Mouse (Mus musculus) cerebellum, adult 11-12 months (tissue): ENCODE measurements at regions not wholly inside any gene's neighbourhood (a gene's known extent, or its start where the extent isn't known, plus 50 kb on each side); places are given as distances from the start of the nearest gene placed in this dataset.
"Not testable (repeated sequence)": the region's sequence is repeated elsewhere in the genome, so short reads cannot be mapped to it uniquely, and the experiment has no call there.

Source experiments
- DNase-seq: peaks from one replicate; pipeline ENCODE4 v3.0.0; 2022

DNA sequence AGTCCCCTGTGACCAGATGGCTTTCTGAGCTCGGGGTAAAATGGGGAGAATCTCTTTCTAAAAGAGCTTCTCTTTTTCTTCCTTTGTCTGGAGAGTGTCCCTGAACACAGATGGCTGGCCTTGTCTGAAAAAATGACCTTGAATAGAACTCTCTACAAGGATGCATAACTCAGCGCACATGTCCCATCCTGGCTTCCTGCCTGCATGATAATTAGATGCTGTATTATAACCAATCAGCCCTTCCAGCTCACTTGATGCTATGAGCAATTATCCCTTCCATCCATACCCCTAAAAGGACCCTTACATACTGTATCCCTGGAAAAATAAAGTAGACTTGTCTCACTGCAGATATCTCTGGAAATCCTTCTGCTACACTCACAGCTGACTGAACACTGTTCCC is 199.7 kb upstream of the Slc7a11 start:
- no peak for DNase-seq

DNA sequence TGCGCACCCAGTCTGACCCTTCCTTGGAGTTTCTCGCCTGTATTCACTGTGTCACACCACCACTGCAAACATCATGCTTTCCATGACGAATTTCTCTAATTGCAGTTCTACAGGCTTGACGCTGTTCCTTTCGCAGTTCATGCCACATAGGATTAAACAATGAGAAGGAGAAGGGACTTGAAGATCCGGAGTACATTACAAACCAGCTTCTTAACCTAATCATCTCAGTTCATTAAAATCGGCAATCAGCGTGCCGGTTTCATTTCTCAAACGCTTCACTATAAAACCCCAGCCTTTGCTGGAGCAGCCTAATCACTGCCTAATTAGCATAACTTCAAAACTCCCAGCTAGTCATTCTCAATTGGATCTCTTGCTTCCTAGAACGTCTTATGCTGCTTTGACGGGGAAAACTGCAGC is 196.5 kb upstream of the Slc7a11 start:
- DNase-seq, result no peak

DNA sequence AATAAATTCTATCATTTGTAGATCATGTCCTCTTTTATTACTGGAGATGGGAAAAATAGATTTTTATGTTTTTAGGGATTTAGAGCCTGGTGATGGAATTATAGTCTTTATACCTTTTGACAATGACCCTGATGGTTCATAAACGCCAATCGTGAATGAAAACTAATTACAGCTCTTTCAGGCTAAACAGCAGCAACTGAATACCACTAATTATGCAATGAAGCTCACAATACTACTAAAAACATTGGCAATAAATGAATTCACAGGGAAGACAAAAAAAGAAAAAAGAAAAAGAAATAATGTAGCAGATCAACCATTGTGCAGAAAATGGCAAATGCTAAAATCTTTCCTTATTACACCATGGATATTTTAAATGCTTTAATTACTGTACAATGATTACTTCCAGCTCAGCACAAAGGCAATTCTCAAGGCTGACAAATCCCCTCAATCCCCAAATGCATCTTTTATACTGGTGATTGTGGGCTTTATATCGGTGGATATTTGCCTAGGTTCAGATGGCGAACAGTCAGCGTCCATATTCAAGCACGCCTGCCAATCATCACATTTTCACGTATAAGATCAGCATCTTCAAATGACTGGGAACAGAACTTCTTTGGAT is 191.2 kb upstream of the Slc7a11 start:
- no peak for DNase-seq

DNA sequence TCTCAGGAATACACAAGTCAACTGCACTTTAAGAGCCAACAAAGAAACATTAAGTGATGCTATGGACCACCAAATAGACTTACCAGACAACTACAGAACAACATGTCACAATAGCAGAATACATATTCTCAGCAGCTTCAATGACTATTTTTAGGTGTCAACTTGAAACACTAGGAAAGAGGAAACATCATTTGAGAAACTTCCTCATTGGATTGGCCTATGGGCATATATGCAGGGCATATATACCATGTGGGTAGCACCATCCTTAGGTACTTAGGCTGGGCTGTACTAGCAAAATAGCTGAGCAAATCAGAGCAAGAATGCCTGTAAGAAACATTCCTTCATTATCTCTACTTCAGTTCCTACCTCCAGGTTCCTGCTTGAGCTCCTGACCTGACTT is 187.9 kb upstream of the Slc7a11 start:
- DNase-seq, result no peak

DNA sequence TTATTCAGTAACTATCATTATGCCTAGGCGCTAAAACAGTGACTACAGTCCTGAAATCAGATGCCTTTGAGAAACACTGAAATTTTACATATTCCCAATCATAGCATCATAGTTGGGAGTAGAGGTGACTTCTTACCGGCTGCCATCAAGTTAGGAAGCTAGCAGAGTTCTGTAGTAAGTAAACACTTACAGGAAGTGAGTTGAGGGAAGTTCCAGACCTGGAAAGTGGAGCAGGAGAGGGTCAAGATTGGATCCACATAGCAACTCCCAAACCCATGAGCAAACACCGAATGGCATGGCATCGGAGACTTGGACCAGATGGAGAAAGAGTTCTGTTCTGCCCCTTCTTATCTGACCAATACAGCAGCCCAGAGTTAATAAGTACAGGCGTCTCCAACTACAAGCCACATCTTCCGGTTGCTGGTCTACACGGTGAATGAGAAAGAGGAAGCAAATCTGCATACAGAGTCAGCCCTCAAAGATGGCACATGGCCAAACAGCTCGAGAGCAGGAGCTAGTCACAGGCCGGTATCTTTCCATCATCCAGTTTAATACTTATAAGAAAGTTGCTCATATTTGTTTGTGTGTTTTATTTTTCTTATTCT is 184.8 kb upstream of the Slc7a11 start:
- no peak for DNase-seq

DNA sequence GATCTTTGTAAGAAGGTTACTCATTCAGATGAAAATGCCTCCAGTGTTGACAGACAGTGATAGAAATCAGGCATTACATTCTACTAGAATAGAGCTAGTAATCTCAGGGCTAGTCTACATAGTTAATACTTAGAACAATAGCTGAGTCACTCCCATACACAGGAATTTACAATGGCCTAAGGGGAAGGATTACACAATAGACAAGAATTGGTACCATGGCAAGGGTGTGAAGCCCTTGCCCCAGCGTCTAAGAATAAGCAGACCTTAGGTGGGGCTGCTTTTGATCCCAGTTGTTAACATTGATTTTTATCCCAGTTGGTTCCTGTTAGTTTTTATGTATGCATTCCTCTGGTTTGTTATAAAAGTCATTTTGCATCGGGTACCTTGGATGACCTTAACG is 177.8 kb upstream of the Slc7a11 start:
- DNase-seq, result not testable (repeated sequence)

DNA sequence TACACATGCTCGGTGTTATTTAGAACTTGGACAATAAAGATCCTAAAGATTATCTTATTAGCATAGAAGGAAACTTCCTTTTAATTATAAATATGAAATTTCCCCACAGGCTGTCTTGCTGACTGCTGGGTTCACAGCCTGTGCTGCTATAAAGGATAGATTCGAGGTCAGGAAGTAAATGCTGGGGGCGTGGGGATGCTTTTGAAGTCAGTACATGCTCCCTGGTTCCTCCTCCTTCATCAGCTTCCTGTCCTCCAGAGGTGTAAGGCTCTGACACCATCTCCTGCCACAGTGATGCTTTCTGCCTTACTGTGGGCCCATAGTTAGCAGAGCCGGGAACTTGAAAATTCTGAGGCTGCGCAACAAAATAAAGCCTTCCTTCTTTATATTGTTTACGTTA is 175.6 kb upstream of the Slc7a11 start:
- no peak for DNase-seq

DNA sequence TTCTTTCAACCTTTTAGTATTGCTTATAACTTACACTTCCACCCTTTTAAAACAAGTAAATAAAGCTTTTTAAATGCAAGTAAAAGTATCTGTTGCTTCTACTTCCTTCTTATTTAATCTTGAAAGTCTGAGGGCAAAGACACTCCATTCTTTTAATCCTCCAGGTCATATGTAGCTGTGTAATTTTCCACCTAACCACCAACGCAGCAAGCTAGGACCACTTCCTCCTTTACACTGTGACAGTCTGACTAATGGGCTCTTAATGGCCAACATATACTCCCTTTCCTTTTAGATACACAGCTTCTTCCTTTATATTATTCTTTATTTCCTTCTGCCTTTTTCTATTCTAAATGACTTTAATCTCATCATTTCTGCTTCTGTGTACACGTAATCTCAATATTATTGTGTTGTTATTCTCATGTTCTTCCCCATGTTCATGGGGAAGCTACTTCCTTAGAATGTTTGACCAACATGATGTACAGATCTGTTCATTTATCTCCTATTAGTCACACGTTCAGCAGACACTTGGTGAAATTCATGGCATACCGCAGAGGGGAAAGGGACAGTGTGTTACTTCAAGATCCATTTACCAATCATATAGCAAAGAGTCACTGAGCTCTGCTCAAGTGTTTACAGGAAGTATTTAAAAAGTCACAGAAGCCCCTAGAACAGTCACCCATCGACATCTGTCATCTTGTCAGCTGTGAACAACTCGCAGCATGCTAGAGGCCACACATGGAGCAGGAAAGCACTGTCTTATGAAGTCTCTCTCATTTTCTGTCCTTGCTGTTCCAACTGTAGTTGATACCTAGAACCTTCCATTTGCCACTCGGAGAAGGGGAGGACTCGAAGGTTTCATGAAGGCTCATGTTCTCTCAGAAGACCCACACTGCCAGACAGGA is 172.2 kb upstream of the Slc7a11 start:
- no peak for DNase-seq

DNA sequence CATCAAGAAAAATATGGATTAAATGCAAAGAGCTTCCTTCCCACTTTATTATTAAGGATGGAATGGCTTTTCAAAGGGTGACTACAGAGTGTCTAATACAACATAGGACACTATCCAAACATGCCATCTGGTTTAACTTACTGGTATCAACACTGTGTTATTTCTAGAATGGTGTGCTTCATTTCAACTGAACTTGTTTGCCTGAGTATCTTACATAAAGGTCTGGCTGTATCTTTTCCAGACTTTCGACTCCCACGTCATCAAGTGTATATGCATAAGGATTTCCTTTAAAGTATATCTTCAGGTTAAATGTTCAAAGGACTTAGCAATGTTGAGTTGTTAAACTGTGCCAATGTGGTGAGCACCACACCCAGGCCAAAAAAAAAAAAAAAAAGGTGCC is 169.6 kb upstream of the Slc7a11 start:
- DNase-seq, result no peak

DNA sequence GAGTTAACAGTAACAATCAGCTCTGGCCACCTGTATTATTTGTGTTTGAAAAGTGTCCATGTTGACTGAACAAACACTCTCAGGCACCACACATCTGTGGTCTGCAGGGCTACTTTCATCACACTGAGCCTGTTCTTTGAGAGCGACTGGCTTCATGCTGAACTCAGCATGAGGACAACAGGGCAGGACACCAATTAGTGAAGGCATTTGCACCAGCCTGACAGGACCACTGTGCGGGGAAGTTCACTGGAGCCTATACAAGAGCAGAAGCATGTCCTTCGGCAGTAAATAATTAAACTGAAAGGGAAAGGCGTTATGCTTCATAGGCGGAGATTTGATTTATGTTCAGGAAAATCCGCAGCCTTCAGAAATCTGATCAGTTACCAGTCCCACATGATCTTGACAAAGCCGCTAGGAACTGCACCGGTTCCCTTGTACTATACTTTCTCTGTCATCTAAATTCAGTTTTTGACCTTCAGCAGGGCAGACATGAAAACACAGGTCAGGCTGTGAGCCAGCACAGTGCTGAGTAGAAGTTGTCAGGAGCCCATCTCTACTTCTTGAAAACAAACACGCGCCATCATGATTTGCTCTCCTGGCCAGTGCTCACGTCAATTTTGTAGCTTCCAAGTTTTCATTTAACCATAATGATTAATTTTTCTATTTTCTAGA is 166.1 kb upstream of the Slc7a11 start:
- peak; percentile 15 for DNase-seq

DNA sequence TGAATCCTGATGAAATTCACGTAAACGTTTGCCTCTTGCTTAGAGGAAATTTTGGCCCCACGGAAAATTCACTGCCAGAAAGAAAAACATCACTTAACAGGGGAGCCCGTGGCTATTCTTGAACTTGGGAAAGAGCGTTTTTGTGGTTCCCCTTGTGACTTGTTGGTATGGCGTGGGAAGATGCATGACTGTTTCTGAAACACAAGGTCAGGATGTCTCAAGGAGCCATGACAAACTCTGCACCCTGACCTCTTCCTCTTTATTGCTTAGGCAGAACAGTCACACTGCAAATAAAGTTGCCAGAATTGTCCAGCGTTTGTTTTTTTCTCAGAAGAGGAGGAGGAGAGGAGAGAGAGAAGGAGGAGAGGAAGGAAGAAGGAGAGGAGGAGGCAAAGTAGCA is 164.3 kb upstream of the Slc7a11 start:
- no peak for DNase-seq

DNA sequence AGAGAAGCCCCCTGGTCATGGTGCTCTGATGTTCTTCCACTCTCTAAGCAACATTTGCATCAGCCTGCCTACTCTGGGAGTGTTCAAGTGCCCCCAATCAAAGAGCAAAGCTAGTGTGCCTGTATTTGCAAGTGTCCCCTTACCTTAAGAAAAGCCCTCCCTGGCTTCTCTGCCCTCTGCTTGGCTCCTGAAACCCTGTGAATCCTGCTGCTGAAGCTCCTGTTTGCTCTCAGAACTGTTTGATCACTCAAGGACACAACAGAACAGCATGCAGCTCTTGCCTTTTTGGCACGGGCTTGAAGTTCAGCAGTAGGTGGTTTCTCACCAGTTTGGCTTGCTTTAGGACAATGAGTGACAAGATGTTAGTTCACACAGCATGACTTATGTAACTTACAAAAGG is 163.6 kb upstream of the Slc7a11 start:
- peak; percentile 83 for DNase-seq

DNA sequence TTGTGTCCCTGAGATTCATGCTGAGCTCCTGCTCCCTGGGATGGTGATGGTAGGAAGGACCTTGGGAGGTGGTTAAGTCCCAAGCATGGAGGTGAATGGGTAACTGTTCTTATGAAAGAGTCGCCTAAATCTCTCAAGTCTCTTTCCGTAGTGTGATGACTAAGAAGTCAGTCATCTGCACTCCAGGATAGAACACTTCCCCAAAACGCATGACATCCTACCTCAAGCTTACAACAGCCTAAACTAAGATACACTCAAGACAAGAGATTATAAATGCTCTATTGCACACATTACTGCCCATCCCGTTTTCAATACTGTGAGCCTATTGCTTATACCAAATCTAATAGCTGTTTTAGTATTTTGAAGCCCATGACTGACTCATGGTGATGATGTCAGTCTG is 162.3 kb upstream of the Slc7a11 start:
- no peak for DNase-seq

DNA sequence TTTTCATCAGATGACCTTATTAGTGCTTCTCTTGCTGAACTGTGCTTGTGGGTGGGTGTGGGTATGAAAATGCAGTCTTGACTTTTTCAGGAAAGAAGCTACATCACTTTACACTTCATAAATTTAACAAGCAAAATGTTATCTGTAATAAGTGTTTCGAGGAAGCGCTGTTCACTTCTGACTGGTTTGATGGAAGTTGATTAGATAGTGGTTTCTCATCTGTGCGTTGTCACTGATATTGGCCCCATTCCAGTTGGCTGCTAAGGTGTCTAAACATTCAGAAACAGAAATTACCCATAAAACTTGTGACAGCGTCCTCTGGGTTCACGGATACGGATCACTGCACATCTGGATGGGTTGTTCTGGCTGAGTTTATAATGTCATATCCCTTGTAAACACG is 159.8 kb upstream of the Slc7a11 start:
- no peak for DNase-seq

DNA sequence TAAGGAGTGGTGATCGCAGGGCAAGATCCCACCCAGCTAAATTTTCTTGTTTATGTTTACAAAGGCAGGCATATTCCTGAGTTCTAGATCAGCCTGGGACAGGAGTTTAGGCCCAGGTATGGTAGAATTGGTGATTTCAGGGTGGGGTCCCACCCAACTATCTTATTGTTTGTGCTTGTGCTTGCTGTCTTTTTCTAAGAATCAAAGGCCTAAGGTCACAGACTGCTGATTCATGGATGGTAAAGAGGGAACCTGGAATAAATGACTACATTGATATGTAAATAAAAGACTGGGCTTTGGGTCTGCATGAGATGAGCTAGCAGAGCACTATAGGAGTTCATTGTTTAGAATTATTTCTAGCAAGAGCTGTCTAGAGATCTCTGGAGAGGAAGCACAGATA is 152.3 kb upstream of the Slc7a11 start:
- DNase-seq, result no peak

DNA sequence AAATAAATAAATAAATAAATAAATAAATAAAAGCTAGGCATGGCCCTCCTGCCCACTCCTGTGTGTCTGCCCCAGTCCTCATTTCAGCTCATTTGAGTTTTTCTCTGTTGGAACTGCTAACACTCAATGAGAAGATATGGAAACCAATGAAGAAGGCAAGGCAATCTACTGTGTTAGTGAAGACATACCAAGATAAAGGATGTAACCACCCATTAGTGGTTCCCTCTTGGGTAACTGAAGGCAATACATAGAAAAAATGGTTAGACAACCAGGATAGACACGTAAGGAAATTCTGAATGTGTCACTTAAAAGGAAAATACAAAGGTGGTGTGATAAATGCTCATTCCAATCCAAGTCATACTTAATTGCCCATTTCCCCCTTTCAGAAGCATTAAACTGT is 140.9 kb upstream of the Slc7a11 start:
- no peak for DNase-seq

DNA sequence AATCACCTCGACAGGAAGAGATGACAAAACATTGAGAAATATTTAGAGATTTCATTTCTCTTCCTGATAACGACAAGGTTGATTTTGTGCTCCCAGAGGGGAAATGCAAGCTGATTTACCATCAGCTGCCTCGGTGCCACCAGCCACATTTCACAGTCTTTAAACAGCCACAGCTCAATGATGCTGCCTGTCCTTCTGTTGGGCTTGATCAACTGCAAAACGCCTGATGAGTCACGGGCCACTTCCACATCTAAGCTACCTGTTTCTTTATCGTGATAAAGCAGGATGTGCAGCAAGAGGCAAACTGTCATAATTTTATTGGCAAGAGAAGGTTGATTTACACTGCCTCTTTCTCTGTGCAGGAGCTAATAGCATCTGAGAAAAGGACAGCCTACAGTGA is 140.1 kb upstream of the Slc7a11 start:
- no peak for DNase-seq

DNA sequence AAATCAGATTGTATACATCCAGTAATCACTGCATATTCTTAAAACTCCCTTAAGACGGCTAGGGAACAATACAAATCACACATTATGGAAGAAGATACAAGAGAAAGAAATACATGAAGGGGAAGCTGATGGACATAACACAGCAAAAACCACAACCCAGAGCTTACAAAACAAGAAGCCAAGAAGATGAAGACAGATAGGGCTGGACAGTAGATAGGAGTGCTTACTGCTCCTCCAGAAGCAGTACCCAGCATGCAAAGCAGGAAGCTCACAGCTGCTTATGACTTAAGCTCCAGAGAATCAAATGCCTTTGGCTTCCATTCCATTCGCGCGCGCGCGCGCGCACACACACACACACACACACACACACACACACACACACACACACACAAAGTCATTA is 131.0 kb upstream of the Slc7a11 start:
- no peak for DNase-seq

DNA sequence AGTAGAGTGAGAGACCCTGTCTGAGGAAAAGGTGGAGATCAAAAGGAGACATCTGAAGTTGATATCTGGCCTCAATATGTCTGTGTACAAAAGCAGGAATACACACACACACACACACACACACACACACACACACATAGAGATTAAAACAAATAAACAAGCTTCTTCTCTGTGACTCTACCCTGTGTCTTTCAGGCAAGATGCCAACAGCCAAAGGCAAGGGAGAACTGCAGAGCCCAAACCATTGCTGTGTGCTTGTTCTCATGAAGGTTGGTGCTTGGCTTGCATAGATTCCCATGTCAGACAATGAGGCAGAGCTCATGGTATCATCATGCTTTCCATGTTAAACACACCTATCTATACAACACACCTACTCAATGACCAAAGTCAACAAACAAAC is 126.6 kb upstream of the Slc7a11 start:
- no peak for DNase-seq

DNA sequence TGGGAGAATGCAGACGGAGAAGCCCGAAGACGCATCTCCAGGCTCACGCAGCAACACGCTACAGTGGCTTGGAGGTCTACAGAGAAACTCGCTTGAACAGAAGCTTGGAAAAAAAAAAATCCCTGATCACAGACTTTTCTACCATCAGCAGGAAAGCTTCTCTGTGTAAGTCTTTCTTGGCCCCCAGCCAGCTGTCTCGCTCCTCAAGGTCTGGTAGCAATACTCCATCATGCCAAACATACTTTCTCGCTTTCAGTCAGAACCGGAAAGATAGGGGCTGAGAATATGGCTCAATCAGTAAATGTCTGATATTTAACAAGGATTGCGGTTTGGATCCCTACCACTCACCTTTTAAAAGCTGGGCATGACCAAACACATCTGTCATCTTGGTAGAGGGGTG is 126.2 kb upstream of the Slc7a11 start:
- DNase-seq, result no peak

DNA sequence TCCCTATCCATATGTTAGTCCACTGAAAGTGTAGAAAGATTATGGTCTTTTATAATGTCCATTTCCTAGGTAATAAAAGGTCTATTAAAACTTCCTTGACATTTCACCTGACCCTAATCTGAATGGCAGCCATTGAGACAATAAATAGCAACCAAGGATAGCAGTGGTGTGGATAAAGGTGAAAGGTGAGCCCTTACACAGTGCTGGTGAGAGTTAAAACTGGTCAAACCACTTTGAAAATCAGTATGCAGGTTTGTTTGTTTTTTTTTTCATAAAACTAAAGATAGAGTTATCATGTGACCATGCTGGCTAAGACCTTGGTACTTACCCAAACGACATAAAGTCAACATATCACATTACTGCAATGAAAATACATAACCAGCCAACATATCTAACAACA is 110.7 kb upstream of the Slc7a11 start:
- no peak for DNase-seq

DNA sequence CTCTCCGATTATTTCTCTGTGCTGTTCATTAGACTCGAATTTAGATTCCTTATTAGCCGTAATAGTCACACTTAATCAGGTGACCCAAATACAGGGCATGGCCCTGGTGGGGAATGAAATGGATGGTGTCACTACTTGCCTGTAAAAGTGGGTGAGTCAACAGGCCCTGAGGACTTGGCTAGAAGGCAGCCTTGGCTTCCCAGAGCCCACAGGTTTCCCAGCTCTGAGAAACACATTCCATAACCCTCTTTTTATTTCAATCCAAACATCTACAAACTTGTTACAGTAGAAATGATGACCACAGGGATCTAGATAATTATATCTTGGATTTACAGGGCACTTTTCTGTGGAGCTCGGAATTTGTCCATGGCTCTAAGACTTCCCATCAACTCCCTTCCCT is 105.2 kb upstream of the Slc7a11 start:
- no peak for DNase-seq

DNA sequence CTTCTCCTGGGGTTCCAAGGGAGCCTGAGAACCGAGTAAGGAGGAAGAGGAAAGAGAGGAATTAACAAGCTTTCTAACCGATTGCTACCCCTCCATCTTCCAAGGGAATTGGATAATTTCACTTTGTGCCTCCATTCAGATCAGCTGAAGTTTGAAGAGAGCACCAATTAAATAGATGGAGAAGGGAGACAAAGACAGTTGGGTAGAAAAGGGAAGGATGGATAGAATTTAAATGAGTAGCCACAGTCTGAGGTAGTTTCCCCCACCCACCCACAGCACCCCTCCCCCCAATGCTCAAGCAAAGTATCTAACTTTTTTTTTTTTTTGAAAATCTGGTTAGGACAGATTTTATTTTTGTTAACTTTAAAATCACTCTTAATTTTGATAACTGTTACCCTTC is 87.2 kb upstream of the Slc7a11 start:
- DNase-seq, result no peak

DNA sequence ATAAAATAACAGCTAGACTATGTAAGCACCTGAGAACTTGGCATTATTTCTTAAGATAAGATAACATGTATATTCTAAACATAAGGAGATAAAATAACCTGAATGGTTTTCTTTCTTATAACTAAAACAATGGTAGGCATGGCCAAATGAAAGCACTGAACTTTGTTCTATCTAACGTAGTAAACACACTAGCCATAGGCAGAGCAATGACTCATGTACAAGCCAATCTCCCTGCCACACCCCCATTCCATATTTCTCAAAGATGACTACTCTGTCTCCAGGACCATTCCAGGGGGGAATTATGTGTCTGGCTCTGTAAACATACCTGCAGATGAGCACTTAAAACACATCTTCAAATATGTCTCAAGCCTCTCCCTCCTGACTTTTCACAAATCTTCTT is 80.6 kb upstream of the Slc7a11 start:
- no peak for DNase-seq
